Mouse (Mus musculus): ENCODE measurements around the gene Alg10b.

GRCm38 (mm10) chr15:90225058-90225575 lies 1.0 kb downstream of the Alg10b start:
- no peak for TF ChIP-seq POLR2A (IDR thresholded peaks at IDR 0.05; ENCODE audit: control insufficient read depth, extremely low read depth, insufficient read depth, low read length, poor library complexity)
- no peak for TF ChIP-seq CTCF (IDR thresholded peaks at IDR 0.05; ENCODE audit: borderline replicate concordance, control insufficient read depth, extremely low read depth, insufficient read depth, low read length, poor library complexity)

All from thymus, adult 2 months (tissue).